Mouse (Mus musculus): ENCODE data around the gene Emx1. TPM values are rescaled to one million over a fixed set of nuclear protein-coding genes. Genes with fewer than 3 reads are reported as not detected.

Gene Emx1
- polyA plus RNA-seq, 1 experiment from 2014 or later, result not detected

GRCm38 (mm10) chr6:85190671-85191070 lies 3.4 kb downstream of the Emx1 start:
- H3K9ac ChIP-seq (ENCODE audit: low read length), result no peak overlapping the region
- H3K27ac ChIP-seq (replicated peaks in 1 of 2; ENCODE audit: control insufficient read depth in 1 of 2, insufficient read depth in 1 of 2, low read depth in 2 of 2, low read length in 2 of 2), result no peak overlapping the region
- 3% methylated on average over 12 of the region's 13 CpGs for WGBS
- H3K4me3 ChIP-seq (ENCODE audit: control insufficient read depth in 1 of 2, insufficient read depth in 1 of 2, low read depth in 1 of 2, low read length in 2 of 2), result peak overlapping the region; percentile 41 to 42
- peaks cover 5 to 21% of the 10 kb centered on the region in 2 experiments; a peak in 3 of 4 replicates for H3K4me1 ChIP-seq (ENCODE audit: control insufficient read depth in 2 of 2, insufficient read depth in 2 of 2, low read length in 2 of 2)
- H3K36me3 ChIP-seq (ENCODE audit: control insufficient read depth, insufficient read depth, low read length), result no peaks in the 10 kb centered on the region
- H3K9me3 ChIP-seq (ENCODE audit: control insufficient read depth, low read length), result no peaks in the 10 kb centered on the region
- H3K4me2 ChIP-seq (ENCODE audit: low read length), result peak overlapping the region; percentile 65
- no peak for ATAC-seq (ENCODE audit: insufficient number of reproducible peaks, insufficient read depth, low FRiP score, low read depth)
- peaks cover 100% of the 10 kb centered on the region for H3K27me3 ChIP-seq (ENCODE audit: control insufficient read depth, insufficient read depth, low read length)

- Histone ChIP-seq H3K36me3 (ENCODE audit: control insufficient read depth, insufficient read depth, low read length) (no peaks in the 10 kb centered on the region), H3K4me1 (ENCODE audit: control insufficient read depth in 2 of 2, insufficient read depth in 2 of 2, low read length in 2 of 2) (peaks cover 5 to 18% of the 10 kb centered on the region in 2 experiments; a peak in 3 of 4 replicates), H3K4me2 (ENCODE audit: low read length) (no peak overlapping the region), H3K27ac (replicated peaks in 1 of 2; ENCODE audit: control insufficient read depth in 1 of 2, insufficient read depth in 1 of 2, low read depth in 2 of 2, low read length in 2 of 2) (no peak overlapping the region), H3K4me3 (ENCODE audit: control insufficient read depth in 1 of 2, insufficient read depth in 1 of 2, low read depth in 1 of 2, low read length in 2 of 2) (no peak overlapping the region), H3K27me3 (ENCODE audit: control insufficient read depth, insufficient read depth, low read length) (peaks cover 98% of the 10 kb centered on the region), H3K9me3 (ENCODE audit: control insufficient read depth, low read length) (no peaks in the 10 kb centered on the region), H3K9ac (ENCODE audit: low read length) (no peak overlapping the region)
- ATAC-seq (ENCODE audit: insufficient number of reproducible peaks, insufficient read depth, low FRiP score, low read depth), result no peak
- 21% methylated on average over 9 of the region's 9 CpGs for WGBS
Observed at GRCm38 (mm10) chr6:85191751-85192440, 4.7 kb downstream of the Emx1 start.

- H3K9me3 ChIP-seq (ENCODE audit: control insufficient read depth, low read length), result no peaks in the 10 kb centered on the region
- WGBS, result 8% methylated on average over 29 of the region's 29 CpGs
- peaks cover 2 to 9% of the 10 kb centered on the region in 2 experiments; a peak in 2 of 4 replicates for H3K4me1 ChIP-seq (ENCODE audit: control insufficient read depth in 2 of 2, insufficient read depth in 2 of 2, low read length in 2 of 2)
- H3K4me3 ChIP-seq (ENCODE audit: control insufficient read depth in 1 of 2, insufficient read depth in 1 of 2, low read depth in 1 of 2, low read length in 2 of 2), result no peak overlapping the region
- no peak for ATAC-seq (ENCODE audit: insufficient number of reproducible peaks, insufficient read depth, low FRiP score, low read depth)
- 0 out of 2 replicates have a peak overlapping the region, but pooled peaks have one; percentile 7 for H3K4me2 ChIP-seq (ENCODE audit: low read length)
- no peak overlapping the region for H3K9ac ChIP-seq (ENCODE audit: low read length)
- no peak overlapping the region for H3K27ac ChIP-seq (replicated peaks in 1 of 2; ENCODE audit: control insufficient read depth in 1 of 2, insufficient read depth in 1 of 2, low read depth in 2 of 2, low read length in 2 of 2)
- H3K27me3 ChIP-seq (ENCODE audit: control insufficient read depth, insufficient read depth, low read length), result peaks cover 86% of the 10 kb centered on the region
- no peaks in the 10 kb centered on the region for H3K36me3 ChIP-seq (ENCODE audit: control insufficient read depth, insufficient read depth, low read length)
Observed at GRCm38 (mm10) chr6:85193381-85194318, 6.4 kb downstream of the Emx1 start.

GRCm38 (mm10) chr6:85197951-85198350 lies 10.7 kb downstream of the Emx1 start:
- Histone ChIP-seq H3K27ac (replicated peaks in 1 of 2; ENCODE audit: control insufficient read depth in 1 of 2, insufficient read depth in 1 of 2, low read depth in 2 of 2, low read length in 2 of 2) (no peak overlapping the region), H3K4me3 (ENCODE audit: control insufficient read depth in 1 of 2, insufficient read depth in 1 of 2, low read depth in 1 of 2, low read length in 2 of 2) (no peak overlapping the region), H3K36me3 (ENCODE audit: control insufficient read depth, insufficient read depth, low read length) (no peaks in the 10 kb centered on the region), H3K4me1 (ENCODE audit: control insufficient read depth in 2 of 2, insufficient read depth in 2 of 2, low read length in 2 of 2) (peaks cover 2 to 4% of the 10 kb centered on the region in 2 experiments; a peak in 2 of 4 replicates), H3K27me3 (ENCODE audit: control insufficient read depth, insufficient read depth, low read length) (peaks cover 59% of the 10 kb centered on the region), H3K4me2 (ENCODE audit: low read length) (no peak overlapping the region), H3K9me3 (ENCODE audit: control insufficient read depth, low read length) (no peaks in the 10 kb centered on the region), H3K9ac (ENCODE audit: low read length) (no peak overlapping the region)
- 32% methylated on average over 2 of the region's 2 CpGs for WGBS
- ATAC-seq (ENCODE audit: insufficient number of reproducible peaks, insufficient read depth, low FRiP score, low read depth), result no peak

- H3K4me2 ChIP-seq (ENCODE audit: low read length), result no peak overlapping the region
- H3K36me3 ChIP-seq (ENCODE audit: control insufficient read depth, insufficient read depth, low read length), result no peaks in the 10 kb centered on the region
- WGBS, result 34% methylated on average over 16 of the region's 16 CpGs
- no peaks in the 10 kb centered on the region for H3K4me1 ChIP-seq (ENCODE audit: control insufficient read depth in 2 of 2, insufficient read depth in 2 of 2, low read length in 2 of 2)
- H3K4me3 ChIP-seq (ENCODE audit: control insufficient read depth in 1 of 2, insufficient read depth in 1 of 2, low read depth in 1 of 2, low read length in 2 of 2), result no peak overlapping the region
- no peak for ATAC-seq (ENCODE audit: insufficient number of reproducible peaks, insufficient read depth, low FRiP score, low read depth)
- no peak overlapping the region for H3K9ac ChIP-seq (ENCODE audit: low read length)
- H3K27ac ChIP-seq (replicated peaks in 1 of 2; ENCODE audit: control insufficient read depth in 1 of 2, insufficient read depth in 1 of 2, low read depth in 2 of 2, low read length in 2 of 2), result no peak overlapping the region
- peaks cover 58% of the 10 kb centered on the region for H3K27me3 ChIP-seq (ENCODE audit: control insufficient read depth, insufficient read depth, low read length)
- H3K9me3 ChIP-seq (ENCODE audit: control insufficient read depth, low read length), result no peaks in the 10 kb centered on the region
Observed at GRCm38 (mm10) chr6:85206182-85206938, 19.1 kb downstream of the Emx1 start.

GRCm38 (mm10) chr6:85206939-85207285 lies 19.7 kb downstream of the Emx1 start:
- no peak overlapping the region for H3K4me2 ChIP-seq (ENCODE audit: low read length)
- H3K4me1 ChIP-seq (ENCODE audit: control insufficient read depth in 2 of 2, insufficient read depth in 2 of 2, low read length in 2 of 2), result no peaks in the 10 kb centered on the region
- no peak overlapping the region for H3K4me3 ChIP-seq (ENCODE audit: control insufficient read depth in 1 of 2, insufficient read depth in 1 of 2, low read depth in 1 of 2, low read length in 2 of 2)
- no peaks in the 10 kb centered on the region for H3K9me3 ChIP-seq (ENCODE audit: control insufficient read depth, low read length)
- 57% methylated on average over 15 of the region's 15 CpGs for WGBS
- H3K9ac ChIP-seq (ENCODE audit: low read length), result no peak overlapping the region
- no peak for ATAC-seq (ENCODE audit: insufficient number of reproducible peaks, insufficient read depth, low FRiP score, low read depth)
- H3K27me3 ChIP-seq (ENCODE audit: control insufficient read depth, insufficient read depth, low read length), result peaks cover 53% of the 10 kb centered on the region
- no peak overlapping the region for H3K27ac ChIP-seq (replicated peaks in 1 of 2; ENCODE audit: control insufficient read depth in 1 of 2, insufficient read depth in 1 of 2, low read depth in 2 of 2, low read length in 2 of 2)
- H3K36me3 ChIP-seq (ENCODE audit: control insufficient read depth, insufficient read depth, low read length), result no peaks in the 10 kb centered on the region

GRCm38 (mm10) chr6:85207345-85207744 lies 20.1 kb downstream of the Emx1 start:
- Histone ChIP-seq H3K4me2 (ENCODE audit: low read length) (no peak overlapping the region), H3K27me3 (ENCODE audit: control insufficient read depth, insufficient read depth, low read length) (peaks cover 49% of the 10 kb centered on the region), H3K9me3 (ENCODE audit: control insufficient read depth, low read length) (no peaks in the 10 kb centered on the region), H3K4me3 (ENCODE audit: control insufficient read depth in 1 of 2, insufficient read depth in 1 of 2, low read depth in 1 of 2, low read length in 2 of 2) (no peak overlapping the region), H3K4me1 (ENCODE audit: control insufficient read depth in 2 of 2, insufficient read depth in 2 of 2, low read length in 2 of 2) (no peaks in the 10 kb centered on the region), H3K27ac (replicated peaks in 1 of 2; ENCODE audit: control insufficient read depth in 1 of 2, insufficient read depth in 1 of 2, low read depth in 2 of 2, low read length in 2 of 2) (no peak overlapping the region), H3K9ac (ENCODE audit: low read length) (no peak overlapping the region), H3K36me3 (ENCODE audit: control insufficient read depth, insufficient read depth, low read length) (no peaks in the 10 kb centered on the region)
- 63% methylated on average over 5 of the region's 5 CpGs for WGBS
- no peak for ATAC-seq (ENCODE audit: insufficient number of reproducible peaks, insufficient read depth, low FRiP score, low read depth)
